ENCODE assay signal across 8 mouse cellular contexts in the genomic region with DNA sequence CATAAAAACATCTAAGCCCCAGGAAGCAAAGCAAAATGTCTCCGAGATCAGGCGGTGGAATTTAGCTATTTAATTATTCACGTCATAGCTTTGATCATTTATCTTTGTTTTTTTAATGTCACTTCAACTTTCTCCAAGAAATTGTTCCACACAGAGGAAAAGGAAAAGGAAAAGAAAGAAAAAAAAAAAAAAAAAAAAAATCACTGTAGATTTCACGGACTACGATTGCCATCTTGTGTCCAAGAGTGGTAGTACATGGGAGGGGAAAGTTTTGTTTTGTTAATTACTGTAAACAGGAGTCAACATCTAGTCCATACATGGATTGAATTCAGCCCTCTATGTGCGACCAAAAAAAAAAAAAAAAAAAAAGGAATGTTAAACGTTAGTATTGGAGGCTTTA.
A peak's percentile ranks its signal among the peaks of the same experiment; 100 is the strongest.
DNase-seq lines count a peak whose midpoint lies in the region; ATAC-seq and TF ChIP-seq lines count a peak whose summit lies in the region.

No protein-coding gene starts in this region.

- no peak for TF ChIP-seq EP300 in heart, adult 2 months (IDR thresholded peaks at IDR 0.05; ENCODE audit: insufficient read depth, low read depth, low read length)

- TF ChIP-seq POLR2A in heart, adult 2 months (IDR thresholded peaks at IDR 0.05; ENCODE audit: insufficient read depth, low read depth, low read length) = no peak

- ATAC-seq in heart, embryonic 12.5 days (ENCODE audit: insufficient number of reproducible peaks, low FRiP score) = no peak
- no peak for ATAC-seq in midbrain, embryonic 15.5 days (replicated peaks)

- intact Hi-C loops in heart, adult 2 months (cut with DNase I) = loop anchor here (5.0 kb wide), 2 partner anchors 1117 to 1202 kb away; no protein-coding TSS in a partner anchor

- H3K79me2 ChIP-seq in heart, adult 2 months (replicated peaks; ENCODE audit: control insufficient read depth, insufficient read depth, low read length) = no peaks in the 10 kb centered on the region

- no peaks in the 10 kb centered on the region for H3K27me3 ChIP-seq in heart, adult 2 months (ENCODE audit: control insufficient read depth, insufficient read depth, low read length)
- no peaks in the 10 kb centered on the region for H3K27me3 ChIP-seq in heart, embryonic 12.5 days (replicated peaks)
- no peaks in the 10 kb centered on the region for H3K27me3 ChIP-seq in midbrain, embryonic 15.5 days (replicated peaks)

- no peaks in the 10 kb centered on the region for H3K9me3 ChIP-seq in heart, embryonic 12.5 days (replicated peaks)
- H3K9me3 ChIP-seq in midbrain, embryonic 15.5 days = no peaks in the 10 kb centered on the region

- no peak overlapping the region for H3K4me2 ChIP-seq in heart, embryonic 12.5 days
- H3K4me2 ChIP-seq in midbrain, embryonic 15.5 days = no peak overlapping the region

- 5% methylated on average over 7 of the region's 7 CpGs for WGBS in heart, adult 2 months
- WGBS in heart, embryonic 12.5 days = 16% methylated on average over 7 of the region's 7 CpGs
- WGBS in midbrain, embryonic 15.5 days = 16% methylated on average over 7 of the region's 7 CpGs

- H3K36me3 ChIP-seq in heart, adult 2 months (ENCODE audit: control insufficient read depth, insufficient read depth, low read length) = no peaks in the 10 kb centered on the region
- no peaks in the 10 kb centered on the region for H3K36me3 ChIP-seq in heart, embryonic 12.5 days
- H3K36me3 ChIP-seq in midbrain, embryonic 15.5 days (replicated peaks) = no peaks in the 10 kb centered on the region

- peak; percentile 86 for TF ChIP-seq CTCF in heart, adult 2 months (IDR thresholded peaks at IDR 0.05)

- H3K9ac ChIP-seq in heart, adult 2 months (ENCODE audit: low read depth, low read length) = no peak overlapping the region
- H3K9ac ChIP-seq in heart, embryonic 12.5 days = no peak overlapping the region
- H3K9ac ChIP-seq in midbrain, embryonic 15.5 days = no peak overlapping the region

- H3K4me1 ChIP-seq in heart, adult 2 months (ENCODE audit: control insufficient read depth, insufficient read depth, low read length) = no peaks in the 10 kb centered on the region; the same call in 1 of the 2 replicates
- H3K4me1 ChIP-seq in heart, embryonic 12.5 days (replicated peaks) = no peaks in the 10 kb centered on the region
- H3K4me1 ChIP-seq in midbrain, embryonic 15.5 days = peaks cover 5% of the 10 kb centered on the region

- DNase-seq in heart, adult 2 months = no peak
- DNase-seq in ovary, postnatal 14 days (ENCODE audit: low spot score) = peak; percentile 24
- DNase-seq in ovary, postnatal 10 days (ENCODE audit: low spot score) = no peak
- peak; percentile 4 for DNase-seq in c-Kit-negative CD71-positive TER-119-positive erythroid progenitor cells, embryonic 14.5 days (ENCODE audit: low read depth, low spot score)
- DNase-seq in kidney, postnatal 14 days = peak; percentile 54
- DNase-seq in T-cell, adult 2 months (ENCODE audit: low spot score) = no peak

- H3K27ac ChIP-seq in heart, adult 2 months = no peak overlapping the region
- no peak overlapping the region for H3K27ac ChIP-seq in heart, embryonic 12.5 days (ENCODE audit: poor library complexity, severe bottlenecking)
- no peak overlapping the region for H3K27ac ChIP-seq in midbrain, embryonic 15.5 days

- no peak overlapping the region for H3K4me3 ChIP-seq in heart, adult 2 months
- no peak overlapping the region for H3K4me3 ChIP-seq in heart, embryonic 12.5 days
- no peak overlapping the region for H3K4me3 ChIP-seq in midbrain, embryonic 15.5 days

Comparison
In these comparisons a context has a peak if more than half of its experiments do, and no peak if none do; other contexts are left out.
1. DNase-seq: peak in ovary, postnatal 14 days (single experiment), c-Kit-negative CD71-positive TER-119-positive erythroid progenitor cells, embryonic 14.5 days (single experiment) and kidney, postnatal 14 days (single experiment); none in heart, adult 2 months (0 of 2), ovary, postnatal 10 days (single experiment) and T-cell, adult 2 months (single experiment).